Mouse (Mus musculus): ENCODE data around the gene Sema6d. TPM values are rescaled to one million over a fixed set of nuclear protein-coding genes. Genes with fewer than 3 reads are reported as not detected.

Sema6d gene
- polyA plus RNA-seq, 1 experiment from 2014 or later, result 27.7 TPM

DNA sequence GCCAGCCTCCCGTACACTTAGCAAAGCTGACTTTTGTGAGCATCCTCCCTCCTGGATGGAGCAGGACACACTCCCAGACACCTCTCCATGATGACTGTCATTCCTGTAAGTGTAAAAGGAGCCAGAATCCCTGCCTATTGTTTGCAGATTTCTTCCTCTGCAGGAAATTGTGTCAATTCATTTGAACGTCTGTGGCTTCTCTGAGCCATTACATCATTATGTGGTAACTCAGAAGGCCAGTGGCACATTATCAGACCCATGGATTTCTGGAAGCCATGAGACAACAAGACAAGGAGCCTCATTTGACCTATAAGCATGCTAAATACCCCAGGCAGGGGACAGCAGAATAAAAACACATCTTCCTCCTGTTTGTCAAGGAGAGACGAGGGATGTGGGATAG is 327.0 kb downstream of the Sema6d start:
- 61% methylated on average over 3 of the region's 3 CpGs for WGBS
- no peaks in the 10 kb centered on the region for H3K9me3 ChIP-seq (ENCODE audit: control insufficient read depth, low read length)
- ATAC-seq (ENCODE audit: insufficient number of reproducible peaks, insufficient read depth, low FRiP score, low read depth), result no peak
- no peaks in the 10 kb centered on the region for H3K27me3 ChIP-seq (ENCODE audit: control insufficient read depth, insufficient read depth, low read length)
- H3K4me2 ChIP-seq (ENCODE audit: low read length), result no peak overlapping the region
- peaks cover 8 to 13% of the 10 kb centered on the region in 2 experiments for H3K4me1 ChIP-seq (ENCODE audit: control insufficient read depth in 2 of 2, insufficient read depth in 2 of 2, low read length in 2 of 2)
- no peak overlapping the region for H3K4me3 ChIP-seq (ENCODE audit: control insufficient read depth in 1 of 2, insufficient read depth in 1 of 2, low read depth in 1 of 2, low read length in 2 of 2)
- H3K9ac ChIP-seq (ENCODE audit: low read length), result no peak overlapping the region
- H3K27ac ChIP-seq (replicated peaks in 1 of 2; ENCODE audit: control insufficient read depth in 1 of 2, insufficient read depth in 1 of 2, low read depth in 2 of 2, low read length in 2 of 2), result no peak overlapping the region
- H3K36me3 ChIP-seq (ENCODE audit: control insufficient read depth, insufficient read depth, low read length), result no peaks in the 10 kb centered on the region

DNA sequence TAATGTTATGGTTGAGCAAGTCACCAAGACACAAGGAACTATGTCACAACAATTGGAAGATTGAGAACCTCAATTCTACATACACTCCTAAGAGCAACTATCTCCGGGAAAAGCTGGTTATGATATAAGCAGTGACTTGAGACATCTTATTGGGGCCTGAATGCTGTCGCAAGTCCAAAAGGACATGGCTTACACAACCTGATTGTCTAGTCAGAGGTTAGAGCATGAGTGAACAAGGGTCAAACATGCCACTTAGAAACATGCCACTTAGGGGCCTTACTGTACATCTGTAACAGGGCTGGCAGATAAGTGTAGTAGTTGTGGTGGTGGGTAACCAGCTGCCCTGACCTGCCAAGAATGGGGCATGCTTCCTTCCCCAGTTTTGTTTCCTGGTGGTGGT is 328.6 kb downstream of the Sema6d start:
- 93% methylated on average over 2 of the region's 2 CpGs for WGBS
- no peak for ATAC-seq (ENCODE audit: insufficient number of reproducible peaks, insufficient read depth, low FRiP score, low read depth)
- no peak overlapping the region for H3K4me3 ChIP-seq (ENCODE audit: control insufficient read depth in 1 of 2, insufficient read depth in 1 of 2, low read depth in 1 of 2, low read length in 2 of 2)

DNA sequence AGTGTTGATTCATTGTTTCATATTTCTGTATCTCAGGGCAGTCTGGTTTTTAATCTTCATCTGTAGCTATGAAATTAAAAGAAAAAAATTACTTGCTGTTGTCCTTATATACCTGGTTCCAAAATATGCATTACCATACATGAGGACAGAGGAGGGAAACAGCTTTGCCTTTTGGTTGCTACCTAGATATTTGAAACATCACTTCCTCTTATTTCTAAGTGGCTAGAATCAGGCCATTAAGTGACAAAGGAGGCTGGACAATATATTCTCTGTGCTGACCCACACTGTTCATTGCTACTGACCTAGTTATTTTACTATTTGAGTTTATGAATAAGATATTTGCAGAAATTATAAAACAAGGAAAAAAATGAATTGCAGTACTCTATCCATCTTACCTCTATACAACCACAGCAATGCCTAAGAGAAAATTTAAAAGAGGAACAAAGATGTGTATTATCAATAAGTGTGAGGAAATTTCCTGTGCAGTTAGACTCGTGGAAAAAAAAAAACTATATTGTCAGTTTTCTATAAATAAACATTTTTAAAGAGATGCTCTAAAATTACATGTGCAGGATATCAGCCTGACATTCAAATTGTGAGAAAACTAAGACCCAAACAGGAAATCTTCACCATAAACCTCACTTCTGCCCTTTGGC is 330.5 kb downstream of the Sema6d start:
- Histone ChIP-seq H3K4me1 (ENCODE audit: control insufficient read depth in 2 of 2, insufficient read depth in 2 of 2, low read length in 2 of 2) (peaks cover 2 to 6% of the 10 kb centered on the region in 2 experiments; a peak in 3 of 4 replicates), H3K27ac (replicated peaks in 1 of 2; ENCODE audit: control insufficient read depth in 1 of 2, insufficient read depth in 1 of 2, low read depth in 2 of 2, low read length in 2 of 2) (no peak overlapping the region), H3K36me3 (ENCODE audit: control insufficient read depth, insufficient read depth, low read length) (no peaks in the 10 kb centered on the region), H3K9ac (ENCODE audit: low read length) (no peak overlapping the region), H3K27me3 (ENCODE audit: control insufficient read depth, insufficient read depth, low read length) (no peaks in the 10 kb centered on the region), H3K9me3 (ENCODE audit: control insufficient read depth, low read length) (no peaks in the 10 kb centered on the region), H3K4me3 (ENCODE audit: control insufficient read depth in 1 of 2, insufficient read depth in 1 of 2, low read depth in 1 of 2, low read length in 2 of 2) (no peak overlapping the region), H3K4me2 (ENCODE audit: low read length) (no peak overlapping the region)
- no peak for ATAC-seq (ENCODE audit: insufficient number of reproducible peaks, insufficient read depth, low FRiP score, low read depth)
- WGBS, result 43% methylated on average over 1 of the region's 1 CpGs

More for the DNA sequence above, 328.6 kb downstream of the Sema6d start:
- no peaks in the 10 kb centered on the region for H3K36me3 ChIP-seq (ENCODE audit: control insufficient read depth, insufficient read depth, low read length)
- H3K9me3 ChIP-seq (ENCODE audit: control insufficient read depth, low read length), result no peaks in the 10 kb centered on the region
- H3K27me3 ChIP-seq (ENCODE audit: control insufficient read depth, insufficient read depth, low read length), result no peaks in the 10 kb centered on the region
- H3K4me1 ChIP-seq (ENCODE audit: control insufficient read depth in 2 of 2, insufficient read depth in 2 of 2, low read length in 2 of 2), result peaks cover 7 to 9% of the 10 kb centered on the region in 2 experiments
- H3K9ac ChIP-seq (ENCODE audit: low read length), result no peak overlapping the region
- no peak overlapping the region for H3K27ac ChIP-seq (replicated peaks in 1 of 2; ENCODE audit: control insufficient read depth in 1 of 2, insufficient read depth in 1 of 2, low read depth in 2 of 2, low read length in 2 of 2)
- no peak overlapping the region for H3K4me2 ChIP-seq (ENCODE audit: low read length)

DNA sequence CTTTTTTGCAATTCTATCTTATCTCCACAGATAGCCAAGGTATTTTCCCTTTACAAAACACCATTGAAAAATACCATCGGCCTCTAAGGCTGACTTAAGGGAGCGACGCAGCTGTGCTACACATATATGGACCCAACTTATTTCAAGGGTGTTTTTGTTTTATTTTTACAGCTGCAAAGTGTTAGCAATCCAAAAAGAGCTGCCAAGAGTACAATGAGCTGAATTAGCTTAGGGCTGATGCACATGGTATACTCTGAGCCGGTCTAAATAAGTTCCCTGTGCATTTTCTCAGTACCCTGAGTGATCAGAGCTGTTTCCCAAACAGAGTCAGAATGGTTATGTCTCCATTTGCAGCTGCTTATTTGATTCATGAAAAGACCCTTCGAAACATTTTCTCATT is 340.0 kb downstream of the Sema6d start:
- Histone ChIP-seq H3K9me3 (ENCODE audit: control insufficient read depth, low read length) (no peaks in the 10 kb centered on the region), H3K4me3 (ENCODE audit: control insufficient read depth in 1 of 2, insufficient read depth in 1 of 2, low read depth in 1 of 2, low read length in 2 of 2) (no peak overlapping the region), H3K9ac (ENCODE audit: low read length) (no peak overlapping the region), H3K4me1 (ENCODE audit: control insufficient read depth in 2 of 2, insufficient read depth in 2 of 2, low read length in 2 of 2) (no peaks in the 10 kb centered on the region), H3K27me3 (ENCODE audit: control insufficient read depth, insufficient read depth, low read length) (no peaks in the 10 kb centered on the region), H3K36me3 (ENCODE audit: control insufficient read depth, insufficient read depth, low read length) (no peaks in the 10 kb centered on the region), H3K27ac (replicated peaks in 1 of 2; ENCODE audit: control insufficient read depth in 1 of 2, insufficient read depth in 1 of 2, low read depth in 2 of 2, low read length in 2 of 2) (no peak overlapping the region), H3K4me2 (ENCODE audit: low read length) (no peak overlapping the region)
- no peak for ATAC-seq (ENCODE audit: insufficient number of reproducible peaks, insufficient read depth, low FRiP score, low read depth)
- WGBS, result 54% methylated on average over 5 of the region's 5 CpGs

DNA sequence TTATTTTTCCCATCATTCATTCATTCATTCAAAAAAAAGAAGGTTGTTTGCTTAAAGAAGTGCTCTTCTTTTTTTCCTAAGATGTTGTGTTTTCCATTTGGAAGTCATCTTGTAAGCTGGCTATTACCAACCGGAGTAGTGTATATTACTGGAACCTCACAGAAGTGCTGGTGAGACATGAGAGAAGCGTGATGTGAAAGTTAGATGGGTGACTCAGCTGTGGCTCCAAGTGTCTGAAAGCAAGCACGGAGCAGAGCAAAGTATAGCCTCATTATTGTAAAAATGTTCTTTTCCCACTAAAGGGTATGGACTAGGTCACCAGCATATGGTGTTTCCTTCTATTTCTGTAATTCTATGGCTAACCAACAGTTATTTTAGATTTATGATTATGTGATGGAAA is 340.9 kb downstream of the Sema6d start:
- Histone ChIP-seq H3K4me3 (ENCODE audit: control insufficient read depth in 1 of 2, insufficient read depth in 1 of 2, low read depth in 1 of 2, low read length in 2 of 2) (no peak overlapping the region), H3K9ac (ENCODE audit: low read length) (no peak overlapping the region), H3K36me3 (ENCODE audit: control insufficient read depth, insufficient read depth, low read length) (no peaks in the 10 kb centered on the region), H3K27me3 (ENCODE audit: control insufficient read depth, insufficient read depth, low read length) (no peaks in the 10 kb centered on the region), H3K9me3 (ENCODE audit: control insufficient read depth, low read length) (no peaks in the 10 kb centered on the region), H3K4me2 (ENCODE audit: low read length) (no peak overlapping the region), H3K27ac (replicated peaks in 1 of 2; ENCODE audit: control insufficient read depth in 1 of 2, insufficient read depth in 1 of 2, low read depth in 2 of 2, low read length in 2 of 2) (no peak overlapping the region), H3K4me1 (ENCODE audit: control insufficient read depth in 2 of 2, insufficient read depth in 2 of 2, low read length in 2 of 2) (peaks cover 5 to 7% of the 10 kb centered on the region in 2 experiments; a peak in 2 of 4 replicates)
- no peak for ATAC-seq (ENCODE audit: insufficient number of reproducible peaks, insufficient read depth, low FRiP score, low read depth)
- 83% methylated on average over 3 of the region's 3 CpGs for WGBS

DNA sequence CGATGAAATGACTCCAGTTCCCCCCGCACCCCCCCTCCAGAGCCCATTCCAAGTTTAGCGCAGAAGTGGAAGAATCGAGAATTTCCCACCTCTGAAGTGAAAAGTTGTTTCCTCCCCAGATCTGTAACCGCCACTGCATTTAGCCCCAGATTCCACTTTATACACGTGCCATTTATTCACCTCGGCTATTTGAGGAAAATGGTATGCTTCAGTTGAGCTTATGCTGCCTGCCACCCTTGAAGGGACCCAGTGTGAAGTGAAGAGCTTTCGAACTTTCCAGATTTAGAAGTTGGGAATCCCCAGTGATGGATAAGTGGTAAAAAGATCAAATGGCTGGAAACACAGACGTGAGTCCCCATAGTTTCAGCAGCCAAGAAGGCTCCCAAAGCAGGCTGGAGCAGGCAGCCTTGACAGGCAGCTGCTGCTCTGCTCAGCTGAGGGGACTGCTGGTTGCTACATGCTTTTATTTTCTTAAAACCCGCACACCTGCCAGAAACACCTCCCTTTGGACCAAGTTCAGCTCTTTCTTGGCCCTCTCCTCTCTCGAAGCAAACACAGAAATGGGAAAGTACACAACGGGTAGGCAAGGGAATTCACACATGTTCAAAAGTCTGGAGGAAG is 345.7 kb downstream of the Sema6d start:
- Histone ChIP-seq H3K4me2 (ENCODE audit: low read length) (no peak overlapping the region), H3K4me1 (ENCODE audit: control insufficient read depth in 2 of 2, insufficient read depth in 2 of 2, low read length in 2 of 2) (peaks cover 14% of the 10 kb centered on the region in 2 experiments; a peak in 3 of 4 replicates), H3K9ac (ENCODE audit: low read length) (no peak overlapping the region), H3K36me3 (ENCODE audit: control insufficient read depth, insufficient read depth, low read length) (no peaks in the 10 kb centered on the region), H3K9me3 (ENCODE audit: control insufficient read depth, low read length) (no peaks in the 10 kb centered on the region), H3K27ac (replicated peaks in 1 of 2; ENCODE audit: control insufficient read depth in 1 of 2, insufficient read depth in 1 of 2, low read depth in 2 of 2, low read length in 2 of 2) (no peak overlapping the region), H3K4me3 (ENCODE audit: control insufficient read depth in 1 of 2, insufficient read depth in 1 of 2, low read depth in 1 of 2, low read length in 2 of 2) (no peak overlapping the region), H3K27me3 (ENCODE audit: control insufficient read depth, insufficient read depth, low read length) (no peaks in the 10 kb centered on the region)
- ATAC-seq (ENCODE audit: insufficient number of reproducible peaks, insufficient read depth, low FRiP score, low read depth), result no peak
- 51% methylated on average over 12 of the region's 12 CpGs for WGBS

DNA sequence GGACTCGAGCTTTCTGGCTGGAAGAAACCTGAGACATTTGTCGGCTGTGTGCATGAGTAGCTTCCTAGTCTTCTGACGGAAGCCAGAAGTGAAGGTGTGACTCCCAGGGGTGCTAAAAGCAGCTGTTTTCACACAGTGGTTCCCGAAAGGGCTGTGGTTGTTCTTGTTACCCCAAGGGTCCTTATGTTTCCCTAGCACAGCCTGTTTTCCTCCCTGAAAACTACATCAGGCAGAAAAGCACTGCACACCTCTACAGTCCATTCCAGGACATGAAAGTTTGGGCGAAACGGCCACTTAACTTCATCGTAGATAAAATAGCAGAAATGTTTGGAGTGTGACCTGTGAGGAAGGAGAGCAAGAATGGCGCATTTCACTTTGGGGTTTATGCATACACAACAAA is 346.9 kb downstream of the Sema6d start:
- Histone ChIP-seq H3K4me3 (ENCODE audit: control insufficient read depth in 1 of 2, insufficient read depth in 1 of 2, low read depth in 1 of 2, low read length in 2 of 2) (no peak overlapping the region), H3K27ac (replicated peaks in 1 of 2; ENCODE audit: control insufficient read depth in 1 of 2, insufficient read depth in 1 of 2, low read depth in 2 of 2, low read length in 2 of 2) (no peak overlapping the region), H3K9ac (ENCODE audit: low read length) (no peak overlapping the region), H3K9me3 (ENCODE audit: control insufficient read depth, low read length) (no peaks in the 10 kb centered on the region), H3K36me3 (ENCODE audit: control insufficient read depth, insufficient read depth, low read length) (no peaks in the 10 kb centered on the region), H3K4me1 (ENCODE audit: control insufficient read depth in 2 of 2, insufficient read depth in 2 of 2, low read length in 2 of 2) (peaks cover 14% of the 10 kb centered on the region in 2 experiments; a peak in 3 of 4 replicates), H3K27me3 (ENCODE audit: control insufficient read depth, insufficient read depth, low read length) (no peaks in the 10 kb centered on the region), H3K4me2 (ENCODE audit: low read length) (no peak overlapping the region)
- 40% methylated on average over 8 of the region's 8 CpGs for WGBS
- ATAC-seq (ENCODE audit: insufficient number of reproducible peaks, insufficient read depth, low FRiP score, low read depth), result no peak

Measured in heart, embryonic 14.5 days (tissue).